Mouse (Mus musculus) embryonic fibroblast, embryonic 13.5 days (primary cell): Measurements from ENCODE around the gene Ripk1.

Source experiments
- CTCF ChIP-seq: IDR thresholded peaks from 2 replicates; pipeline ENCODE4 v1.5.1; 2011; ENCODE audit warnings: mild to moderate bottlenecking, control low read depth, low read length, moderate library complexity, borderline replicate concordance; ENCODE audit not compliant: insufficient read depth
- POLR2A ChIP-seq: IDR thresholded peaks from 2 replicates; pipeline ENCODE4 v1.6.1; 2011; ENCODE audit warnings: low read depth, mild to moderate bottlenecking, control low read depth, low read length, moderate library complexity

GRCm38 (mm10) chr13:34036726-34037125 lies 34.6 kb downstream of the Ripk1 start:
- no peak for TF ChIP-seq POLR2A
- no peak for TF ChIP-seq CTCF
